Mouse (Mus musculus): ENCODE measurements at regions not wholly inside any gene's neighbourhood (a gene's known extent, or its start where the extent isn't known, plus 50 kb on each side); places are given as distances from the start of the nearest gene placed in this dataset.
A peak's percentile ranks its signal among the peaks of the same experiment; 100 is the strongest.

- DNase-seq, result no peak
Measured at GRCm38 (mm10) chr17:54483901-54484300, 185.1 kb upstream of the Slc5a7 start.

- no peak for DNase-seq
Measured at GRCm38 (mm10) chr17:54439910-54440309, 141.1 kb upstream of the Slc5a7 start.

- DNase-seq, result no peak
Measured at GRCm38 (mm10) chr17:54438435-54438834, 139.6 kb upstream of the Slc5a7 start.

DNA sequence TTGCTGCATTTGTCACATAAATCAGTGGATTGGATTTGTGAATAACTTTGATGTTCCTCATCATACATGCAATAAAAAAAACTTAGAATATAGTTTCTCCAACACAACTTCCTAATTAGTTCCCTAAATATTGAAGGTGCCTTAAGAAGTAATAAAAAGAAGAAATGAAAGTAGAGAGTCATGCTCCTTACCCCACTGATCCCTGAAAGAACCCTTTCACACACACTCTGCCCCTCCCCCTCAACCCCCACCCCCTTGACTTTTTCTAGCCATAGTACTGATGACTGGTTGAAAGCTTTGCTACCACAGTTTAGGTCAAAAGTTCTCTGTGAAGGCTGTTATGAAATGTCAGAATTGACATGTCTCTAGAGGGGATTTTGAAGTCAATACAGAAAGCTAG is 131.1 kb upstream of the Slc5a7 start:
- DNase-seq, result no peak

- DNase-seq, result no peak
Measured at GRCm38 (mm10) chr17:54414260-54414659, 115.4 kb upstream of the Slc5a7 start.

- no peak for DNase-seq
Measured at GRCm38 (mm10) chr17:54396476-54396875, 97.6 kb upstream of the Slc5a7 start.

GRCm38 (mm10) chr17:54377500-54377899 is 78.7 kb upstream of the Slc5a7 start:
- no peak for DNase-seq

DNA sequence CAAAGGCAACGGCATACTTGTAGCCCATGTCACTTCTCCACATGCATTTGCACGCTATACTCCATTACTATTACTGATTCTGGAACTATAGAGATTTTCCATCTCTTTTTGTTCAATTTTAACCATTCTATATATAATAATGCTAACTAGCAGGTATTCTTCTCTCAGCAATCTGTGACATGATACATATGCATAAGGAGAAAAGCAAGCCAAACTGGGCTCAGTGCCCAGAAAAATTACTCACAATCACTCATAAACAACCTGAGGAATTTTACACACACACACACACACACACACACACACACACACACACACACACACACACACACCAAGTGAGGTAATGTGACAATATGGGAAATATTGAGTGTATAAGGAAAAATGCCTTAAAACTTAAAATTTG is 69.8 kb upstream of the Slc5a7 start:
- peak; percentile 34 for DNase-seq

DNA sequence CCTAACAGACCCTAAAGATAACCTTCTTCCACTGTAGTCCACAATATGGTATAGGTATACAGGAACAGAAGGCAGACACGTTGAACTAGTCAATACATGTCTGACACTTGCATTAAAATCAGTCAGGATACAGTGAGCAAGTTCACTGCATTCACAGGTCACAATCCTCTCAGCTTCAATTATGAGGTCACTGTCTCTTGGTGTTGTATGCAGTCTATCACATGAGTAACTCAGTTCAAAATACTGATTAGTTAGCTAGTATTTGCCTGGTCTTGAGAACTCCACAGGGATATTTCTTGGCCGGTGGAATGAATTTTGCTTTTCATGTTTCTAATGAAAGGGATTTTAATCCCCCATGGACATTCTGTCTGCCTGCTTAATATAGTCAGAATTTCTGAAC is 69.1 kb upstream of the Slc5a7 start:
- DNase-seq, result no peak

DNA sequence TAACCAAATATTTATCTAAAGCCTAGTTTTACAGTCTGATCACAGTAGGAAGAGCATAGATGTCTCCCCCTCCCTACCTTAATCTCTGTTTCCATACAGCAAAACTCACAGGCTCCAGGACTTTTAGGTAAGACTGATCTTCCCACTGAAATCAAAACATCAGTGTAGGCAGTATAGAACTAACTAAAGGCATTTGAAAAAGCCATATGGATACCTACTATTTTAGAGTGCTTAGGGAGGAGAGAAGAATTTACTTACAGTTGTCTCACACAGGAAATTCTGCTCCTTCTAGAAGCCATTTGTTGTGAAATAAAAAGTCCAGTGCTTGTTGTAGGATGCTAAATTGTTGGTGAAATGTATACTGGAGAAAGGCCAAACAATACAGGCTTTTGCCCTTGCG is 64.2 kb upstream of the Slc5a7 start:
- DNase-seq, result no peak

DNA sequence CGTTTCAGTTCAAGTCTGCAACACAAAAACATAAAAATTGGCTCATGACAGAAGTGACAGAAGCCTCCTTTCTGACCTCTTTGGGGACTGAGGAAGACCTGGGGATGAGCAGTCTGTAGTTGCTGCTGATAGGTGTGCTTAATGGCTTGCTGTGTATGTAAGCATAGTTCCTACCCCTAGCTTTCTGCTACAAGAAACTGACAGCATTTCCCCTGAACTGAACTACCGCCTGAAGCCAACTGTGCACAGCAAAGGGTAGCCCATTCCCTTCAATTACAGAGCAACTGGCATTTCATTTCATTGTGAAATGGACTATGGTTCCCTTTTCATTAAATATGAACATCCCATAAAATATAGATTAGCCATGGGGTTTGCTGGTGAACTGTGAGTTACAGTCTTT is 54.2 kb upstream of the Slc5a7 start:
- DNase-seq, result no peak

DNA sequence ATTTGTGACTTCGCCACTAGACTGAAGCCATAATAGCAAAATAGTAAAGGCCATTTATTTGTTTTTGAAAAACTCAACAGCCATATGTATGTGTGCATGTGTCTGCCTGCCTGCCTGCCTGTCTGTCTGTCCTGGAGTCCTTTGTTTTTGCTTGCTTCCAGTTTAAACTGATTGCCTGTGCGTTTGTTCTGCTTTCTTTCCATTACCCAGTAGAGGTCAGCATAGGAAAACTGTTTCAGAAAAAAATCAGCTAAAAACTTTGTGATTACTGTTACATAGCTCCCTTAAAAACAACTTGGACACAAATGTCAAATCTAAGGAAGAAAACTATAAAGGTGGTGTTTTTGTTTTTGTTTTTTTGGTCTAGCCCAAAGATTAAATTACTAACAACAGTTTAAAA is 52.0 kb upstream of the Slc5a7 start:
- DNase-seq, result no peak

Data from layer of hippocampus, adult 9-11 months (tissue).